Mouse (Mus musculus): ENCODE results near the gene Wdr91. TPM values are rescaled to one million over a fixed set of nuclear protein-coding genes. Genes with fewer than 3 reads are reported as not detected.

The Wdr91 gene
- polyA plus RNA-seq, 1 experiment from 2014 or later = 14.8 TPM

- DNase-seq (no peak), ATAC-seq (ENCODE audit: low FRiP score, low TSS enrichment) (no peak)
- Histone ChIP-seq H3K4me1 (ENCODE audit: control insufficient read depth, insufficient read depth, low read length) (no peaks in the 10 kb centered on the region), H3K4me3 (replicated peaks; ENCODE audit: low read depth, low read length) (no peak overlapping the region), H3K9ac (replicated peaks; ENCODE audit: low read length) (no peak overlapping the region), H3K4me2 (ENCODE audit: low read length) (no peak overlapping the region), H3K27me3 (ENCODE audit: control insufficient read depth, insufficient read depth, low read length) (no peaks in the 10 kb centered on the region), H3K27ac (replicated peaks; ENCODE audit: low read depth, low read length) (no peak overlapping the region), H3K36me3 (ENCODE audit: control insufficient read depth, insufficient read depth, low read length) (peaks cover 69% of the 10 kb centered on the region), H3K9me3 (ENCODE audit: control insufficient read depth, low read length) (no peaks in the 10 kb centered on the region)
- 75% methylated on average over 2 of the region's 2 CpGs for WGBS
Measured at GRCm38 (mm10) chr6:34900990-34901389, 9.7 kb downstream of the Wdr91 start.

GRCm38 (mm10) chr6:34899127-34899526 lies 11.5 kb downstream of the Wdr91 start:
- no peak for DNase-seq
- WGBS = 91% methylated on average over 2 of the region's 2 CpGs

GRCm38 (mm10) chr6:34896168-34896780 lies 14.4 kb downstream of the Wdr91 start:
- Histone ChIP-seq H3K27me3 (ENCODE audit: control insufficient read depth, insufficient read depth, low read length) (no peaks in the 10 kb centered on the region), H3K27ac (replicated peaks; ENCODE audit: low read depth, low read length) (no peak overlapping the region), H3K4me1 (ENCODE audit: control insufficient read depth, insufficient read depth, low read length) (no peaks in the 10 kb centered on the region), H3K4me2 (ENCODE audit: low read length) (no peak overlapping the region), H3K9me3 (ENCODE audit: control insufficient read depth, low read length) (no peaks in the 10 kb centered on the region), H3K9ac (replicated peaks; ENCODE audit: low read length) (no peak overlapping the region), H3K36me3 (ENCODE audit: control insufficient read depth, insufficient read depth, low read length) (peaks cover 77% of the 10 kb centered on the region), H3K4me3 (replicated peaks; ENCODE audit: low read depth, low read length) (no peak overlapping the region)
- no peak for DNase-seq
- WGBS = 50% methylated on average over 16 of the region's 16 CpGs
- no peak for ATAC-seq (ENCODE audit: low FRiP score, low TSS enrichment)

More at GRCm38 (mm10) chr6:34899127-34899526, 11.5 kb downstream of the Wdr91 start:
- no peaks in the 10 kb centered on the region for H3K9me3 ChIP-seq (ENCODE audit: control insufficient read depth, low read length)
- ATAC-seq (ENCODE audit: low FRiP score, low TSS enrichment) = no peak
- H3K27me3 ChIP-seq (ENCODE audit: control insufficient read depth, insufficient read depth, low read length) = no peaks in the 10 kb centered on the region
- H3K36me3 ChIP-seq (ENCODE audit: control insufficient read depth, insufficient read depth, low read length) = peaks cover 67% of the 10 kb centered on the region
- H3K4me3 ChIP-seq (replicated peaks; ENCODE audit: low read depth, low read length) = no peak overlapping the region
- no peak overlapping the region for H3K4me2 ChIP-seq (ENCODE audit: low read length)
- H3K27ac ChIP-seq (replicated peaks; ENCODE audit: low read depth, low read length) = no peak overlapping the region
- H3K4me1 ChIP-seq (ENCODE audit: control insufficient read depth, insufficient read depth, low read length) = no peaks in the 10 kb centered on the region
- no peak overlapping the region for H3K9ac ChIP-seq (replicated peaks; ENCODE audit: low read length)

- 88% methylated on average over 7 of the region's 7 CpGs for WGBS
- ATAC-seq (ENCODE audit: low FRiP score, low TSS enrichment) = no peak
Measured at GRCm38 (mm10) chr6:34895569-34895968, 15.1 kb downstream of the Wdr91 start.

GRCm38 (mm10) chr6:34889185-34889584 lies 21.5 kb downstream of the Wdr91 start:
- H3K9me3 ChIP-seq (ENCODE audit: control insufficient read depth, low read length) = no peaks in the 10 kb centered on the region
- H3K9ac ChIP-seq (replicated peaks; ENCODE audit: low read length) = no peak overlapping the region
- H3K27ac ChIP-seq (replicated peaks; ENCODE audit: low read depth, low read length) = no peak overlapping the region
- no peak for ATAC-seq (ENCODE audit: low FRiP score, low TSS enrichment)
- H3K36me3 ChIP-seq (ENCODE audit: control insufficient read depth, insufficient read depth, low read length) = peaks cover 64% of the 10 kb centered on the region
- DNase-seq = no peak
- 24% methylated on average over 4 of the region's 4 CpGs for WGBS
- peaks cover 16% of the 10 kb centered on the region for H3K4me1 ChIP-seq (ENCODE audit: control insufficient read depth, insufficient read depth, low read length)
- no peak overlapping the region for H3K4me3 ChIP-seq (replicated peaks; ENCODE audit: low read depth, low read length)
- H3K27me3 ChIP-seq (ENCODE audit: control insufficient read depth, insufficient read depth, low read length) = no peaks in the 10 kb centered on the region
- no peak overlapping the region for H3K4me2 ChIP-seq (ENCODE audit: low read length)

More at GRCm38 (mm10) chr6:34895569-34895968, 15.1 kb downstream of the Wdr91 start:
- Histone ChIP-seq H3K4me1 (ENCODE audit: control insufficient read depth, insufficient read depth, low read length) (no peaks in the 10 kb centered on the region), H3K27ac (replicated peaks; ENCODE audit: low read depth, low read length) (no peak overlapping the region), H3K4me2 (ENCODE audit: low read length) (no peak overlapping the region), H3K4me3 (replicated peaks; ENCODE audit: low read depth, low read length) (no peak overlapping the region), H3K9me3 (ENCODE audit: control insufficient read depth, low read length) (no peaks in the 10 kb centered on the region), H3K9ac (replicated peaks; ENCODE audit: low read length) (no peak overlapping the region), H3K27me3 (ENCODE audit: control insufficient read depth, insufficient read depth, low read length) (no peaks in the 10 kb centered on the region), H3K36me3 (ENCODE audit: control insufficient read depth, insufficient read depth, low read length) (peaks cover 77% of the 10 kb centered on the region)
- no peak for DNase-seq

- peaks cover 16% of the 10 kb centered on the region for H3K4me1 ChIP-seq (ENCODE audit: control insufficient read depth, insufficient read depth, low read length)
- DNase-seq = peak; percentile 57
- H3K27me3 ChIP-seq (ENCODE audit: control insufficient read depth, insufficient read depth, low read length) = no peaks in the 10 kb centered on the region
- no peaks in the 10 kb centered on the region for H3K9me3 ChIP-seq (ENCODE audit: control insufficient read depth, low read length)
- peak; percentile 63 for ATAC-seq (ENCODE audit: low FRiP score, low TSS enrichment)
- H3K4me3 ChIP-seq (replicated peaks; ENCODE audit: low read depth, low read length) = no peak overlapping the region
- H3K36me3 ChIP-seq (ENCODE audit: control insufficient read depth, insufficient read depth, low read length) = peaks cover 59% of the 10 kb centered on the region
- H3K9ac ChIP-seq (replicated peaks; ENCODE audit: low read length) = no peak overlapping the region
- no peak overlapping the region for H3K4me2 ChIP-seq (ENCODE audit: low read length)
- peak overlapping the region; percentile 43 for H3K27ac ChIP-seq (replicated peaks; ENCODE audit: low read depth, low read length)
- 12% methylated on average over 6 of the region's 6 CpGs for WGBS
Measured at GRCm38 (mm10) chr6:34887131-34887850, 23.4 kb downstream of the Wdr91 start.

- H3K36me3 ChIP-seq (ENCODE audit: control insufficient read depth, insufficient read depth, low read length) = peaks cover 55% of the 10 kb centered on the region
Measured at GRCm38 (mm10) chr6:34884724-34885123, 26.0 kb downstream of the Wdr91 start.

GRCm38 (mm10) chr6:34879911-34880475 lies 30.7 kb downstream of the Wdr91 start:
- Histone ChIP-seq H3K9me3 (ENCODE audit: control insufficient read depth, low read length) (no peaks in the 10 kb centered on the region), H3K4me3 (replicated peaks; ENCODE audit: low read depth, low read length) (no peak overlapping the region), H3K27ac (replicated peaks; ENCODE audit: low read depth, low read length) (no peak overlapping the region), H3K36me3 (ENCODE audit: control insufficient read depth, insufficient read depth, low read length) (peaks cover 33% of the 10 kb centered on the region), H3K4me1 (ENCODE audit: control insufficient read depth, insufficient read depth, low read length) (peaks cover 18% of the 10 kb centered on the region), H3K9ac (replicated peaks; ENCODE audit: low read length) (no peak overlapping the region), H3K4me2 (ENCODE audit: low read length) (no peak overlapping the region), H3K27me3 (ENCODE audit: control insufficient read depth, insufficient read depth, low read length) (no peaks in the 10 kb centered on the region)
- 57% methylated on average over 6 of the region's 6 CpGs for WGBS
- DNase-seq (peak; percentile 75), ATAC-seq (ENCODE audit: low FRiP score, low TSS enrichment) (no peak)

More at GRCm38 (mm10) chr6:34884724-34885123, 26.0 kb downstream of the Wdr91 start:
- H3K9ac ChIP-seq (replicated peaks; ENCODE audit: low read length) = no peak overlapping the region
- H3K27ac ChIP-seq (replicated peaks; ENCODE audit: low read depth, low read length) = no peak overlapping the region
- H3K4me1 ChIP-seq (ENCODE audit: control insufficient read depth, insufficient read depth, low read length) = peaks cover 16% of the 10 kb centered on the region
- 97% methylated on average over 7 of the region's 7 CpGs for WGBS
- H3K9me3 ChIP-seq (ENCODE audit: control insufficient read depth, low read length) = no peaks in the 10 kb centered on the region
- H3K4me3 ChIP-seq (replicated peaks; ENCODE audit: low read depth, low read length) = no peak overlapping the region
- H3K27me3 ChIP-seq (ENCODE audit: control insufficient read depth, insufficient read depth, low read length) = no peaks in the 10 kb centered on the region
- no peak for DNase-seq
- no peak overlapping the region for H3K4me2 ChIP-seq (ENCODE audit: low read length)
- no peak for ATAC-seq (ENCODE audit: low FRiP score, low TSS enrichment)
